Mouse (Mus musculus): ENCODE measurements around the gene Col4a3. TPM values are rescaled to one million over a fixed set of nuclear protein-coding genes. Genes with fewer than 3 reads are reported as not detected.

Gene Col4a3
- total and polyA plus RNA-seq, 2 experiments from 2014 or later, result 0.27 to 0.35 TPM

GRCm38 (mm10) chr1:82766641-82767040 lies 179.9 kb downstream of the Col4a3 start:
- H3K4me3 ChIP-seq (ENCODE audit: low read depth, low read length), result no peak overlapping the region
- ATAC-seq (ENCODE audit: low FRiP score) (no peak), DNase-seq (ENCODE audit: low spot score) (no peak)
- H3K27ac ChIP-seq (ENCODE audit: low read depth, low read length), result no peak overlapping the region
- no peaks in the 10 kb centered on the region for H3K36me3 ChIP-seq (ENCODE audit: insufficient read depth, low read length)
- no peaks in the 10 kb centered on the region for H3K4me1 ChIP-seq (ENCODE audit: insufficient read depth, low read length)
- H3K9ac ChIP-seq (replicated peaks; ENCODE audit: low read length, poor library complexity, severe bottlenecking), result no peak overlapping the region
- TF ChIP-seq CTCF (IDR thresholded peaks at IDR 0.05), result no peak
- H3K4me2 ChIP-seq (ENCODE audit: low read depth, low read length, poor library complexity, severe bottlenecking), result no peak overlapping the region
- WGBS, result 88% methylated on average over 4 of the region's 4 CpGs
- H3K27me3 ChIP-seq (ENCODE audit: insufficient read depth, low read length), result no peaks in the 10 kb centered on the region
- H3K9me3 ChIP-seq (ENCODE audit: low read length), result no peaks in the 10 kb centered on the region

GRCm38 (mm10) chr1:82768269-82768668 lies 181.5 kb downstream of the Col4a3 start, which contains the start of gene Tm4sf20:
TSS of gene Tm4sf20 (minus strand) at chr1:82768461.
- H3K27me3 ChIP-seq (ENCODE audit: insufficient read depth, low read length), result no peaks in the 10 kb centered on the region
- no peak within 1 kb of the TSS for H3K27ac ChIP-seq (ENCODE audit: low read depth, low read length)
- DNase-seq (ENCODE audit: low spot score) (no peak), ATAC-seq (ENCODE audit: low FRiP score) (no peak)
- no peak within 1 kb of the TSS for H3K4me3 ChIP-seq (ENCODE audit: low read depth, low read length)
- H3K4me2 ChIP-seq (ENCODE audit: low read depth, low read length, poor library complexity, severe bottlenecking), result no peak within 1 kb of the TSS
- H3K9ac ChIP-seq (replicated peaks; ENCODE audit: low read length, poor library complexity, severe bottlenecking), result no peak within 1 kb of the TSS
- H3K9me3 ChIP-seq (ENCODE audit: low read length), result no peaks in the 10 kb centered on the region
- TF ChIP-seq CTCF (IDR thresholded peaks at IDR 0.05), result no peak
- 75% methylated on average over 5 of the region's 5 CpGs for WGBS
- no peaks in the 10 kb centered on the region for H3K4me1 ChIP-seq (ENCODE audit: insufficient read depth, low read length)
- H3K36me3 ChIP-seq (ENCODE audit: insufficient read depth, low read length), result no peaks in the 10 kb centered on the region

- ATAC-seq (ENCODE audit: low FRiP score) (no peak), DNase-seq (ENCODE audit: low spot score) (no peak)
- H3K27ac ChIP-seq (ENCODE audit: low read depth, low read length), result no peak within 1 kb of the TSS
- H3K36me3 ChIP-seq (ENCODE audit: insufficient read depth, low read length), result no peaks in the 10 kb centered on the region
- H3K27me3 ChIP-seq (ENCODE audit: insufficient read depth, low read length), result no peaks in the 10 kb centered on the region
- no peak within 1 kb of the TSS for H3K9ac ChIP-seq (replicated peaks; ENCODE audit: low read length, poor library complexity, severe bottlenecking)
- no peak within 1 kb of the TSS for H3K4me2 ChIP-seq (ENCODE audit: low read depth, low read length, poor library complexity, severe bottlenecking)
- TF ChIP-seq CTCF (IDR thresholded peaks at IDR 0.05), result no peak
- H3K9me3 ChIP-seq (ENCODE audit: low read length), result no peaks in the 10 kb centered on the region
- H3K4me3 ChIP-seq (ENCODE audit: low read depth, low read length), result no peak within 1 kb of the TSS
- 78% methylated on average over 10 of the region's 15 CpGs for WGBS
- H3K4me1 ChIP-seq (ENCODE audit: insufficient read depth, low read length), result no peaks in the 10 kb centered on the region
These were observed 184.4 kb downstream of the Col4a3 start, which contains the start of gene Gm47791 for GRCm38 (mm10) chr1:82771022-82771586. TSS of gene Gm47791 (minus strand) at chr1:82771243.

Other genes with a start within 250 kb of the Col4a3 start
- 0.28 and 0.44 TPM in 2 replicates for gene Col4a4, start 72 bp upstream of the Col4a3 start, total RNA-seq (2014; rRNA removed)
- 0.16 and 0.36 TPM in 2 replicates for gene Col4a4, start 72 bp upstream of the Col4a3 start, polyA plus RNA-seq (2015; fragmentation: Nextera tagmentation; extraction: Ambion mirVana)
- gene Mff, start 138.0 kb downstream of the Col4a3 start, total RNA-seq (2014; rRNA removed), result 415 and 579 TPM in 2 replicates
- 449 and 459 TPM in 2 replicates for gene Mff, start 138.0 kb downstream of the Col4a3 start, polyA plus RNA-seq (2015; fragmentation: Nextera tagmentation; extraction: Ambion mirVana)
- not detected in 2 replicates for gene Tm4sf20, start 181.5 kb downstream of the Col4a3 start, total RNA-seq (2014; rRNA removed)
- gene Tm4sf20, start 181.5 kb downstream of the Col4a3 start, polyA plus RNA-seq (2015; fragmentation: Nextera tagmentation; extraction: Ambion mirVana), result not detected in 2 replicates
- gene Gm47791, start 184.3 kb downstream of the Col4a3 start, total RNA-seq (2014; rRNA removed), result not detected in 2 replicates
- not detected in 2 replicates for gene Gm47791, start 184.3 kb downstream of the Col4a3 start, polyA plus RNA-seq (2015; fragmentation: Nextera tagmentation; extraction: Ambion mirVana)

Measured in midbrain, postnatal 0 days (tissue).